Mouse (Mus musculus): ENCODE data around the gene Nos1ap. TPM values are rescaled to one million over a fixed set of nuclear protein-coding genes. Genes with fewer than 3 reads are reported as not detected.

Gene Nos1ap
- polyA plus RNA-seq (2014; fragmentation: Illumina TruSeq; extraction: RNeasy Lipid Tissue Mini Kit (QIAGEN cat#74804); ENCODE audit: low read depth, low replicate concordance), result 6.2 TPM

GRCm38 (mm10) chr1:170589219-170590040 is at the start of gene Nos1ap:
TSS of gene Nos1ap (minus strand) at chr1:170589861.

DNA sequence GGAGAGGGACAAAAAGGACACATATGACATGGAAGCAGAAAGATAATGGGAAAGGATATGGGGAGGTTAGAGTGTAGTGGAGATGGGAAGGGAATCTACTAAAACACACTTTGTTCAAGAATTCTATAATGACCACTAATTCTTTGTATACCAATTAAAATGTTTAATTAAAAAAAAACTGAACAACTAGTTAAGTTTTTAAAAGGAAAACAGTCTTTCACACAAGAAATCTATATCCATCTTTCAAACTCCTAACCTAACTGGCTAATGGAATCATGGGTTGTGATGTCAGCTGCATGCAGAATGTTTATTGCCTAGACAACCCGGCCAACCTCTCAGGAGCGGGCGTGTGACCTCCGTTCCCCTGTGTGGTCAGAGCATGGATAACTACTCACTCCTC is 281.2 kb downstream of the Nos1ap start, which contains the start of gene Spata46:
Gene Spata46, plus strand, starts transcription at position 301 of the 400 bp plus-strand sequence.

DNA sequence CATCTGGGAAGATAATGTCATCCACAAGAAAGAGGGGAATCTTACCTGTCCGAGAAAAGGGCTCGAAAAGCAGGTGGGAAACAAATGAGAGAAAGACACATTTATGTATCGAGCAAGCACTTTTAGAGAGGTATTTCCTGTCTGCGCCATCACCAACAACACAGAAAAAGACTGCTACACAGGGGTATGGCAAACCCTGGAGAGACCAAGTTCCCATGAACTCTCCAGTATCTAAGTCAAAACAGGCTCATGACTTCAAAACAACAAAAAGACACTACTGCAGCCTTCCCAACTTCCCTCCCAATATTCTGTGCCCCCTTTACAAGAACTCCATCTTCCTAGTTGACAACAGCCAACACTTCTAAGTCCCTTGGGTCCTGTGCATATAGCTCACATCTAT is 283.4 kb downstream of the Nos1ap start, which contains the start of gene Gm7694:
Gene Gm7694, minus strand, starts transcription at position 101 of the 400 bp plus-strand sequence.

GRCm38 (mm10) chr1:170277016-170277415 is 312.6 kb downstream of the Nos1ap start, which contains the start of gene Sh2d1b1:
TSS of gene Sh2d1b1 (plus strand) at chr1:170277320.

Other genes with a start within 250 kb of the Nos1ap start
- gene Olfml2b, start 54.7 kb upstream of the Nos1ap start, polyA plus RNA-seq (2014; fragmentation: Illumina TruSeq; extraction: RNeasy Lipid Tissue Mini Kit (QIAGEN cat#74804); ENCODE audit: low read depth, low replicate concordance), result 13.8 TPM

Data from adipose tissue, adult 10 weeks (tissue).